Mouse (Mus musculus) neural tube, embryonic 12.5 days (tissue): ENCODE measurements around the gene Zfp366. TPM values are rescaled to one million over a fixed set of nuclear protein-coding genes. Genes with fewer than 3 reads are reported as not detected.
A peak's percentile ranks its signal among the peaks of the same experiment; 100 is the strongest.

Source experiments
- ATAC-seq: fragments of 200-750 bp; cut with Nextera tagmentation; 2 replicates; pipeline ENCODE4 v1.8.0; 2017; ENCODE audit warnings: low read depth, mild to moderate bottlenecking, moderate TSS enrichment, moderate library complexity; ENCODE audit not compliant: low FRiP score
- H3K27ac ChIP-seq: fragments of 300-500 bp; sonication (generic); 2 replicates; pipeline ENCODE4 v1.5.1; 2016
- H3K27me3 ChIP-seq: fragments of 300-500 bp; sonication (generic); replicated peaks from 2 replicates; pipeline ENCODE4 v1.6.1; 2016; ENCODE audit warnings: mild to moderate bottlenecking
- H3K36me3 ChIP-seq: fragments of 300-500 bp; sonication (generic); 2 replicates; pipeline ENCODE4 v1.6.1; 2016; ENCODE audit warnings: mild to moderate bottlenecking
- H3K4me1 ChIP-seq: fragments of 300-500 bp; sonication (generic); 2 replicates; pipeline ENCODE4 v1.6.1; 2016
- H3K4me2 ChIP-seq: fragments of 300-500 bp; sonication (generic); replicated peaks from 2 replicates; pipeline ENCODE4 v1.6.1; 2016; ENCODE audit warnings: mild to moderate bottlenecking
- H3K4me3 ChIP-seq: fragments of 300-500 bp; sonication (generic); 2 replicates; pipeline ENCODE4 v1.5.1; 2016
- H3K9ac ChIP-seq: fragments of 300-500 bp; sonication (generic); 2 replicates; pipeline ENCODE4 v1.6.1; 2016; ENCODE audit warnings: mild to moderate bottlenecking
- H3K9me3 ChIP-seq: fragments of 300-500 bp; sonication (generic); 2 replicates; pipeline ENCODE4 v1.6.1; 2016; ENCODE audit warnings: mild to moderate bottlenecking
- whole genome bisulfite sequencing: fragments of 180-500 bp; shearing (Covaris S2); methylation state at CpG from one replicate; pipeline ENCODE4 v1.1.7; 2016; 5-methylcytosine and 5-hydroxymethylcytosine counted together
- polyA plus RNA-seq: library from polyadenylated mRNA; unstranded; fragments of >200 nt; fragmentation: Nextera tagmentation; extraction: Ambion mirVana; gene quantifications from 2 replicates; pipeline ENCODE4 v1.2.1, GENCODE M21; 2016

Gene Zfp366
- polyA plus RNA-seq, 1 experiment from 2014 or later: 0.57 TPM

GRCm38 (mm10) chr13:99278511-99278910 is 93.9 kb downstream of the Zfp366 start:
- H3K4me3 ChIP-seq: no peak overlapping the region
- WGBS: 87% methylated on average over 6 of the region's 6 CpGs
- ATAC-seq: no peak
- no peaks in the 10 kb centered on the region for H3K27me3 ChIP-seq
- H3K4me2 ChIP-seq: no peak overlapping the region
- H3K27ac ChIP-seq: no peak overlapping the region
- no peaks in the 10 kb centered on the region for H3K9me3 ChIP-seq
- no peak overlapping the region for H3K9ac ChIP-seq
- no peaks in the 10 kb centered on the region for H3K4me1 ChIP-seq
- no peaks in the 10 kb centered on the region for H3K36me3 ChIP-seq

GRCm38 (mm10) chr13:99279351-99279750 is 94.7 kb downstream of the Zfp366 start:
- Histone ChIP-seq H3K36me3 (no peaks in the 10 kb centered on the region), H3K4me1 (no peaks in the 10 kb centered on the region), H3K4me3 (no peak overlapping the region), H3K27ac (no peak overlapping the region), H3K4me2 (no peak overlapping the region), H3K9ac (no peak overlapping the region), H3K27me3 (no peaks in the 10 kb centered on the region), H3K9me3 (no peaks in the 10 kb centered on the region)
- ATAC-seq: no peak
- WGBS: 73% methylated on average over 10 of the region's 10 CpGs

- no peaks in the 10 kb centered on the region for H3K9me3 ChIP-seq
- no peak overlapping the region for H3K9ac ChIP-seq
- H3K36me3 ChIP-seq: no peaks in the 10 kb centered on the region
- H3K4me1 ChIP-seq: peaks cover 6% of the 10 kb centered on the region
- no peak overlapping the region for H3K27ac ChIP-seq
- no peak overlapping the region for H3K4me3 ChIP-seq
- ATAC-seq: no peak
- H3K27me3 ChIP-seq: no peaks in the 10 kb centered on the region
- no peak overlapping the region for H3K4me2 ChIP-seq
- 78% methylated on average over 6 of the region's 6 CpGs for WGBS
These were observed 98.3 kb downstream of the Zfp366 start for GRCm38 (mm10) chr13:99282961-99283360.

- WGBS: 65% methylated on average over 12 of the region's 12 CpGs
- no peaks in the 10 kb centered on the region for H3K36me3 ChIP-seq
- H3K9me3 ChIP-seq: no peaks in the 10 kb centered on the region
- H3K9ac ChIP-seq: no peak overlapping the region
- 0 out of 2 replicates have a peak overlapping the region, but pooled peaks have one; percentile 17 for H3K27ac ChIP-seq
- no peaks in the 10 kb centered on the region for H3K27me3 ChIP-seq
- peaks cover 6% of the 10 kb centered on the region for H3K4me1 ChIP-seq
- ATAC-seq: no peak
- no peak overlapping the region for H3K4me2 ChIP-seq
- H3K4me3 ChIP-seq: no peak overlapping the region
These were observed 99.3 kb downstream of the Zfp366 start for GRCm38 (mm10) chr13:99283916-99284315.

- no peaks in the 10 kb centered on the region for H3K9me3 ChIP-seq
- peaks cover 6% of the 10 kb centered on the region for H3K4me1 ChIP-seq
- peak; percentile 87 for ATAC-seq
- 62% methylated on average over 21 of the region's 21 CpGs for WGBS
- no peak overlapping the region for H3K4me3 ChIP-seq
- H3K4me2 ChIP-seq: peak overlapping the region; percentile 35; the same call in 1 of the 2 replicates
- H3K36me3 ChIP-seq: no peaks in the 10 kb centered on the region
- 0 out of 2 replicates have a peak overlapping the region, but pooled peaks have one; percentile 17 for H3K27ac ChIP-seq
- no peak overlapping the region for H3K9ac ChIP-seq
- H3K27me3 ChIP-seq: no peaks in the 10 kb centered on the region
These were observed 100.0 kb downstream of the Zfp366 start for GRCm38 (mm10) chr13:99284400-99285160.

GRCm38 (mm10) chr13:99285241-99285640 is 100.6 kb downstream of the Zfp366 start:
- peak overlapping the region; percentile 35; the same call in 1 of the 2 replicates for H3K4me2 ChIP-seq
- H3K4me1 ChIP-seq: peaks cover 6% of the 10 kb centered on the region
- H3K9me3 ChIP-seq: no peaks in the 10 kb centered on the region
- H3K27ac ChIP-seq: no peak overlapping the region
- H3K27me3 ChIP-seq: no peaks in the 10 kb centered on the region
- H3K9ac ChIP-seq: no peak overlapping the region
- ATAC-seq: 0 out of 2 replicates have a peak, but pooled peaks have one; percentile 39
- H3K4me3 ChIP-seq: no peak overlapping the region
- WGBS: 58% methylated on average over 2 of the region's 2 CpGs
- no peaks in the 10 kb centered on the region for H3K36me3 ChIP-seq

- 87% methylated on average over 4 of the region's 4 CpGs for WGBS
- Histone ChIP-seq H3K9ac (no peak overlapping the region), H3K36me3 (no peaks in the 10 kb centered on the region), H3K4me3 (no peak overlapping the region), H3K27me3 (no peaks in the 10 kb centered on the region), H3K4me2 (no peak overlapping the region), H3K27ac (no peak overlapping the region), H3K4me1 (peaks cover 6% of the 10 kb centered on the region), H3K9me3 (no peaks in the 10 kb centered on the region)
- ATAC-seq: no peak
These were observed 102.6 kb downstream of the Zfp366 start for GRCm38 (mm10) chr13:99287207-99287606.

- Histone ChIP-seq H3K36me3 (no peaks in the 10 kb centered on the region), H3K27ac (no peak overlapping the region), H3K9ac (no peak overlapping the region), H3K4me3 (no peak overlapping the region), H3K4me1 (peaks cover 6% of the 10 kb centered on the region), H3K27me3 (no peaks in the 10 kb centered on the region), H3K9me3 (no peaks in the 10 kb centered on the region), H3K4me2 (no peak overlapping the region)
- 78% methylated on average over 9 of the region's 9 CpGs for WGBS
- ATAC-seq: no peak
These were observed 103.2 kb downstream of the Zfp366 start for GRCm38 (mm10) chr13:99287786-99288185.

GRCm38 (mm10) chr13:99290766-99291165 is 106.1 kb downstream of the Zfp366 start:
- Histone ChIP-seq H3K4me3 (no peak overlapping the region), H3K27me3 (no peaks in the 10 kb centered on the region), H3K27ac (no peak overlapping the region), H3K4me2 (no peak overlapping the region), H3K9me3 (no peaks in the 10 kb centered on the region), H3K36me3 (no peaks in the 10 kb centered on the region), H3K9ac (no peak overlapping the region), H3K4me1 (no peaks in the 10 kb centered on the region)
- 93% methylated on average over 8 of the region's 8 CpGs for WGBS
- ATAC-seq: no peak

GRCm38 (mm10) chr13:99294176-99294575 is 109.6 kb downstream of the Zfp366 start:
- WGBS: 92% methylated on average over 13 of the region's 13 CpGs
- no peaks in the 10 kb centered on the region for H3K36me3 ChIP-seq

GRCm38 (mm10) chr13:99299921-99300320 is 115.3 kb downstream of the Zfp366 start:
- Histone ChIP-seq H3K9ac (no peak overlapping the region), H3K36me3 (no peaks in the 10 kb centered on the region), H3K9me3 (no peaks in the 10 kb centered on the region), H3K27ac (no peak overlapping the region), H3K4me2 (no peak overlapping the region), H3K27me3 (no peaks in the 10 kb centered on the region), H3K4me1 (no peaks in the 10 kb centered on the region), H3K4me3 (no peak overlapping the region)
- 88% methylated on average over 5 of the region's 5 CpGs for WGBS
- no peak for ATAC-seq

More at GRCm38 (mm10) chr13:99294176-99294575, 109.6 kb downstream of the Zfp366 start:
- ATAC-seq: no peak
- Histone ChIP-seq H3K9me3 (no peaks in the 10 kb centered on the region), H3K4me2 (no peak overlapping the region), H3K9ac (no peak overlapping the region), H3K4me3 (no peak overlapping the region), H3K4me1 (no peaks in the 10 kb centered on the region), H3K27ac (no peak overlapping the region), H3K27me3 (no peaks in the 10 kb centered on the region)
